Mouse (Mus musculus) intestine, postnatal 0 days (tissue): ENCODE data around the gene Best3. TPM values are rescaled to one million over a fixed set of nuclear protein-coding genes. Genes with fewer than 3 reads are reported as not detected.
A peak's percentile ranks its signal among the peaks of the same experiment; 100 is the strongest.

Source experiments
- ATAC-seq: fragments of 200-750 bp; cut with Nextera tagmentation; 2 replicates; pipeline ENCODE4 v1.8.0; 2017; ENCODE audit warnings: mild to moderate bottlenecking, moderate TSS enrichment, moderate library complexity
- H3K27ac ChIP-seq: fragments of 300-500 bp; sonication (generic); 2 replicates; pipeline ENCODE4 v1.5.1; 2014; ENCODE audit warnings: mild to moderate bottlenecking, low read depth, low read length, moderate library complexity
- H3K27me3 ChIP-seq: fragments of 300-500 bp; sonication (generic); replicated peaks from 2 replicates; pipeline ENCODE4 v1.6.1; 2014; ENCODE audit warnings: low read length, mixed read lengths; ENCODE audit not compliant: control insufficient read depth, insufficient read depth
- H3K36me3 ChIP-seq: fragments of 300-500 bp; sonication (generic); 2 replicates; pipeline ENCODE4 v1.6.1; 2014; ENCODE audit warnings: mild to moderate bottlenecking, moderate library complexity; ENCODE audit not compliant: control insufficient read depth, insufficient read depth
- H3K4me1 ChIP-seq: fragments of 300-500 bp; sonication (generic); replicated peaks from 2 replicates; pipeline ENCODE4 v1.6.1; 2014; ENCODE audit warnings: antibody characterized with exemption, low read length, mixed read lengths; ENCODE audit not compliant: control insufficient read depth, insufficient read depth
- H3K4me2 ChIP-seq: fragments of 300-500 bp; sonication (generic); replicated peaks from 2 replicates; pipeline ENCODE4 v1.6.1; 2014; ENCODE audit warnings: low read depth, mild to moderate bottlenecking, moderate library complexity
- H3K4me3 ChIP-seq: fragments of 300-500 bp; sonication (generic); 2 replicates; pipeline ENCODE4 v1.5.1; 2014; ENCODE audit warnings: low read depth, low read length
- H3K9ac ChIP-seq: fragments of 300-500 bp; sonication (generic); 2 replicates; pipeline ENCODE4 v1.6.1; 2014; ENCODE audit warnings: mild to moderate bottlenecking, low read depth, low read length
- H3K9me3 ChIP-seq: fragments of 300-500 bp; sonication (generic); 2 replicates; pipeline ENCODE4 v1.6.1; 2016; ENCODE audit warnings: mixed run types; ENCODE audit not compliant: control insufficient read depth
- CTCF ChIP-seq: sonication (generic); IDR thresholded peaks from 2 replicates; pipeline ENCODE4 v1.5.1; 2016; ENCODE audit warnings: low read depth, mild to moderate bottlenecking, control low read depth, antibody characterized with exemption, moderate library complexity
- WGBS: fragments of 180-500 bp; shearing (Covaris S2); extraction: QIAGEN DNeasy Blood & Tissue Kit; methylation state at CpG from one replicate; pipeline ENCODE4 v1.1.7; 2014; 5-methylcytosine and 5-hydroxymethylcytosine counted together
- polyA plus RNA-seq: library from polyadenylated mRNA; unstranded; fragments of >200 nt; fragmentation: Nextera tagmentation; extraction: Ambion mirVana; gene quantifications from 2 replicates; pipeline ENCODE4 v1.2.1, GENCODE M21; 2015

The Best3 gene
- polyA plus RNA-seq, 1 experiment from 2014 or later, result not detected

DNA sequence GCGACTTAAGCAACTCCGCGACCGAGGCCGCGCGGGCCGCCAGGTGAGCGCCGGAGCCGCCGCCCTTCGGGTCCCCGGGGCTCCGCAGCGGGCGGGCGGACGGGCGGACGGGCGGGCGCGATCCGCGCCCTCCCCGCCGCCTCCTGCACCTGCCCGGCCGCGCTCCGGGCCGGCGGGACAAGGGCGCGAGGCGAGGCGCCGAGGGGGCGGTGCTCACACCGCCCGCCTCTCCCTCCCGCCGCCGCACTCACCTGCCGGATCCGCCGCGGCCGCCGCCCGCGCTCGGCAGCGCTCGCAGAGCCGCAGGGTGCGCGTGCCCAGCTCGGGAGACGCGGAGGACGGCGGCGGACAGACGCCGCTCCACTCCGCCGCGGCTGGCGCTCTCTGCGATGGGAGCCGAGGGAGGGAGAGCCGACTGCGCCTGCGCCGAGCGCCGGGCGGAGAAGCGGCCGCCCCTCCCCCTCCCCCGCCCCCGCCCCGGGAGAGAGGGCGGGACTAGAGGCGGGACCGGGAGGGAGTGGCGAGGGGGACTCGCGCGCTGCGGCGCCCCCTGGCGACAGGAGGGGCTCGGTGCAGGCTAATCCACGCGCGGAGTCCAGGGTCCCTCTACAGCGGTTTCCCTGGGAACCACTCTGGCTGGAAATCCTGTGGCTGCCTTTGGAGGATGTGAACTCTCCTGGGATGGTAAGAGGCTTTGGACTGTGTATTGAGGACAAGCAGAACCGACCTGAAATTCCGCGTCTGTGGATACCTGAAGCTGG lies 35.9 kb upstream of the Best3 start, which contains the start of gene Rab3ip:
Gene Rab3ip, minus strand, starts transcription at position 761 of the 761 bp plus-strand sequence.
- Histone ChIP-seq H3K4me1 (no peaks in the 10 kb centered on the region), H3K4me3 (peak within 1 kb of the TSS; percentile 83), H3K27ac (peak within 1 kb of the TSS; percentile 93), H3K27me3 (no peaks in the 10 kb centered on the region), H3K9ac (peak within 1 kb of the TSS; percentile 71), H3K36me3 (no peaks in the 10 kb centered on the region), H3K4me2 (peak within 1 kb of the TSS; percentile 92), H3K9me3 (peaks cover 4% of the 10 kb centered on the region; the same call in 1 of the 2 replicates)
- peak; percentile 90 for TF ChIP-seq CTCF
- under 1% methylated on average over 84 of the region's 103 CpGs for WGBS
- ATAC-seq, result peak; percentile 89

DNA sequence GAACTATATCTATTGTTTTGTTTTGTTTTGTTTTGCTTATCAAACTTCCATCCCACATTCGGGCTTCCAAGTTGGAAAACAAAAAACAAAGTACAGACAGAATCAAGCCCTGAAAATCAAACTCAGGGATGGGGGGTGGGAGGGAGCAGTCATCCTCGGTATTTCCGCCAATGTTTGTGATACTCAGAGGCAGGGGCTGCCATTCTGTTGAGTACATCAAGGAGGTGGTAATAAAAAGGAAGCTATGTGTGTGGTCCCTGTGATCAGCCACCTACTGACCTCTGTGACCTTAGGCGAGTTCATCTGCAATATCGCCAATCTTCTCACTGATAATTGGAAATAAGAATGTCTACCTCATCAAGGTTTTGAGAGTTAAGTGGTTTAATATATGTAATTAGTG lies 35.2 kb upstream of the Best3 start:
- Histone ChIP-seq H3K27ac (no peak overlapping the region), H3K27me3 (no peaks in the 10 kb centered on the region), H3K9me3 (peaks cover 4% of the 10 kb centered on the region; the same call in 1 of the 2 replicates), H3K4me3 (peak overlapping the region; percentile 83), H3K4me2 (peak overlapping the region; percentile 92), H3K9ac (no peak overlapping the region), H3K36me3 (no peaks in the 10 kb centered on the region), H3K4me1 (no peaks in the 10 kb centered on the region)
- WGBS, result 17% methylated on average over 5 of the region's 5 CpGs
- no peak for ATAC-seq
- no peak for TF ChIP-seq CTCF

DNA sequence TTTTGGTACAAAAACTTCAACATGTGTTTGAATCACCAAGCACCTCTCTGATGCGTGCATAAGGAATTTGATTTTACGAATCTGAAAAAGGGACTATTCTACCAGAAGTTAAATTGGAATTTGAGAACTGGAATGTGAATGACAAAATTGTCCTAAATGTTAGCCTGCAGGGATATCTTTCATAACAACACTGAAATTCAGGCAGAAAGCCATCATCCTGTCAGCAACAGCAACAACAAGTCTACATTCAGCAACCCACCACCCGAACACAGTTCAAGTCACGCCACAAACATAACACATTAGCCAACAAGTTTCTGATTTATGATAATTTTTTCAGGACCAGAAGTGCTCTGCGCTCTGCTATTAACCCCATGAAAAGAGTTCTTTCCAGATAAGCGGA lies 30.9 kb upstream of the Best3 start:
- Histone ChIP-seq H3K4me3 (no peak overlapping the region), H3K9me3 (peaks cover 4% of the 10 kb centered on the region; the same call in 1 of the 2 replicates), H3K36me3 (no peaks in the 10 kb centered on the region), H3K27me3 (no peaks in the 10 kb centered on the region), H3K4me1 (no peaks in the 10 kb centered on the region), H3K4me2 (no peak overlapping the region), H3K9ac (no peak overlapping the region), H3K27ac (no peak overlapping the region)
- no peak for TF ChIP-seq CTCF
- 97% methylated on average over 6 of the region's 6 CpGs for whole genome bisulfite sequencing
- ATAC-seq, result no peak

DNA sequence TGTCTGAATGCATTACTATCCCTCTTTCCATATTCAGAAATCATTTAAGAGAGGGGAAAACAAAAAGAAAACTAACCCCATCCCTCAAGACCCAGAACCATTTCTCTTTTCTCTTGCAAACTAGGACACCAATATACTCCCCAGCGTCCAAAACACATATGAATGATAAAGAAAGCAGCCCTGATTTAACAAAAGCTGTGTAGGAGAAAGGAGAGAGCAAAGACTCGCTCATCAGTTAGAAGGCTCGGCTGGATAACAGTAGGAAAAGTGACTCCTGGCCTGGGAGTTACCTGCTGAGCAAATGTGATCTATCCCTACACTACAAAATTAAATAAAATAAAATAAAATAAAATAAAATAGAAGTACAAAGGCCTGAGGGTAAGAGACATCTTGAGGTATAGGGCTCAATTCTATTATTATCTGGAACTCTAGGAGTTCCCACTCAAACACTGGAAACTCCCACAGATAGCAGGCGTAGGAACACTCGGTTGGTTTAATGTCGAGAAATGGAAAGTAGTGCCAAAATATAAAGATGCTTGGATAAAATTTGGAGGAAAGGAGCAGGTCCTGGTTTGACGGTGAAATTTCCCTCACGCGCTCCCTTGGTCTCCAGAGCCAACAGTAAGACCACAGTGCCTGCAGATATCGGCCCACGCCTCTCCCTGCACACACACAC lies 29.5 kb upstream of the Best3 start:
- no peak overlapping the region for H3K27ac ChIP-seq
- H3K36me3 ChIP-seq, result no peaks in the 10 kb centered on the region
- TF ChIP-seq CTCF, result no peak
- H3K9ac ChIP-seq, result no peak overlapping the region
- no peaks in the 10 kb centered on the region for H3K27me3 ChIP-seq
- H3K4me2 ChIP-seq, result no peak overlapping the region
- peaks cover 4% of the 10 kb centered on the region; the same call in 1 of the 2 replicates for H3K9me3 ChIP-seq
- no peaks in the 10 kb centered on the region for H3K4me1 ChIP-seq
- WGBS, result 95% methylated on average over 11 of the region's 11 CpGs
- H3K4me3 ChIP-seq, result no peak overlapping the region
- ATAC-seq, result no peak

DNA sequence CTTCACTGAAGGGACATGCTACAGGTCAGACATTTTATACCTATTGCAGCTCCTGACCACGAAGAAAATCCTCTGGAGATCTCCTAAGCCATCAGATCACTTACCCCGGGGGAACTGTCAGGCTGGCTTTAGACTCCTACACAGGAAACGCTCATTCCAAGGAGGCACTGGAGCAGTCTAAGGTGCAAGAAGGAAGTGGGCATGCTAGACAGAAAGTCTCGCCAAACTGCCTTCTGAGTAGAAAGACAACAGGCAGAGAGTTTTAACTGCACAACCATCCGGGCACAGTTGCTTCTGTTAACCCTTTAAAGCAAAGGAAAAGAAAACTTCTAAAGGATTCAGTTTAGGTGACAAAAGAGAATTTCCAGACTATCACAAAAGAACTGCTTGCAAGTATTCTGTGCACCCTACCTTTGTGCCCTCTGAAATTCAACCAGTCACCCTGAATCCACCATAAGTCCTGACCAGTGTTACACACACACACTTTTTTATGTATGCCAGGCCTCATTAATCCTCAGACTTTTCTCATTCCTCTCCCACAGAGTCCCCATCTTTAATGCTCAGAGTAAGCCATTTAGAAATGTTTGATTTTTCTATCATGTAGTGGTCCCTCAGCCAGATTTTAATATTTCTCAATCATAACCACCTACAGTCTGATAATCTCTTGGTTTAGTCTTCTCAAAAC lies 28.1 kb upstream of the Best3 start:
- no peak for ATAC-seq
- Histone ChIP-seq H3K4me1 (no peaks in the 10 kb centered on the region), H3K9me3 (no peaks in the 10 kb centered on the region), H3K9ac (no peak overlapping the region), H3K27ac (no peak overlapping the region), H3K4me3 (no peak overlapping the region), H3K27me3 (no peaks in the 10 kb centered on the region), H3K4me2 (no peak overlapping the region), H3K36me3 (no peaks in the 10 kb centered on the region)
- WGBS, result 59% methylated on average over 5 of the region's 5 CpGs
- TF ChIP-seq CTCF, result no peak

DNA sequence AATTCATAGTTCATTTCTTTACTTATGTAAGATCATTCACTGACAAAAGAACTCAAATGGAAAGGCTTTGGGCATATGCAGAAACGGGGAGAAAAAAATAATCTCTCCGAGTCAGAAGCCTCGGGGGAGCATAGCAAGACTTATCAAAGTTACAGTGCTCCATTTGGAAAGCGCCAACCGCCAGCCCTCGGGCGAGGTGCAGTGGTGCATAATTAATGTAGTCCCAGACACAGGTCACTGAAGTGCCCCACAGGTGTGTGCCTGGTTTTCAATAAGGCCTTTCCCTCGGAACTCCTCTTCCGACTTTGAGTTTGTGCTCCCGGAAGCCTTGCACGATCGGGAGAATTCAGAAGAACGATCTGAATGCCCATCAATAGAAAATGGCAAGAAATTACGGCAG lies 24.0 kb upstream of the Best3 start:
- no peak for TF ChIP-seq CTCF

More for the DNA sequence above, 24.0 kb upstream of the Best3 start:
- Histone ChIP-seq H3K9me3 (no peaks in the 10 kb centered on the region), H3K27me3 (no peaks in the 10 kb centered on the region), H3K4me1 (no peaks in the 10 kb centered on the region), H3K36me3 (no peaks in the 10 kb centered on the region), H3K4me3 (no peak overlapping the region), H3K4me2 (no peak overlapping the region), H3K9ac (no peak overlapping the region), H3K27ac (no peak overlapping the region)
- ATAC-seq, result no peak
- WGBS, result 87% methylated on average over 14 of the region's 14 CpGs
